Mouse (Mus musculus) stomach, postnatal 0 days (tissue): ENCODE data around the gene Prss50.

Experiments
- CTCF ChIP-seq: IDR thresholded peaks from 2 replicates; pipeline ENCODE4 v1.5.1; 2016; ENCODE audit warnings: antibody characterized with exemption, low read depth, mild to moderate bottlenecking, moderate library complexity
- EP300 ChIP-seq: optimal IDR thresholded peaks from 2 replicates; pipeline ENCODE3; 2016; ENCODE audit warnings: antibody characterized with exemption

GRCm38 (mm10) chr9:110896595-110896994, 38.8 kb downstream of the Prss50 start:
- TF ChIP-seq CTCF (no peak), EP300 (no peak)
